Comparison of ENCODE assay signal across 8 mouse cellular contexts in the genomic region with DNA sequence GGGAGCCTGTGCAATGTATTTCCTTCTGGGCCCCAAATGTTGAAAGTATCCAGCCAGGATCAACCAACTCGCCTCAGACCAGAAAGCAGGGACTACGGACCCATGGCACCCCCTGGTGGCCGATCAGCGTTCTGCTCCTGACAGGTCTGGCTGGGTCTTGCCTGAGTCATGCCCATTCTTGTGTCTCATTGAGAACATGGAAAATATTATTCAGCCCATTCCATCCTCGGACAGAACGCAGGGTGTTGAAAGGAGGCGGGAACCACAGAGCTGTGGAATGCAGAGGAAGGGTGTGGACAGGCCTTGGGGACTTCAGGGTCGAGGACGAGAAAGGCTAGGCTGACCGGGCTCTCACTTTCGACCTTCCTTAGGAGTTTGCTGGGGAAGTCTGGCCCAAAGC. TPM values are rescaled to one million over a fixed set of nuclear protein-coding genes. Genes with fewer than 3 reads are reported as not detected.
DNase-seq lines count a peak whose midpoint lies in the region; ATAC-seq lines count a peak whose summit lies in the region.

No protein-coding gene starts in this region.

- ATAC-seq in hindbrain, embryonic 12.5 days (ENCODE audit: low FRiP score), result peak; percentile 54; the same call in 1 of the 2 replicates

- no peaks in the 10 kb centered on the region for H3K9me3 ChIP-seq in hindbrain, embryonic 12.5 days (replicated peaks)

- H3K36me3 ChIP-seq in hindbrain, embryonic 12.5 days, result no peaks in the 10 kb centered on the region

- 0 out of 2 replicates have a peak, but pooled peaks cover 4% of the 10 kb centered on the region for H3K4me1 ChIP-seq in hindbrain, embryonic 12.5 days

- H3K27ac ChIP-seq in hindbrain, embryonic 12.5 days, result no peak overlapping the region

- WGBS in hindbrain, embryonic 12.5 days, result 19% methylated on average over 11 of the region's 11 CpGs

- H3K9ac ChIP-seq in hindbrain, embryonic 12.5 days, result no peak overlapping the region

- H3K4me2 ChIP-seq in hindbrain, embryonic 12.5 days (replicated peaks), result no peak overlapping the region

- peak; percentile 90 for DNase-seq in MN1 (ENCODE audit: low spot score)
- peak; percentile 89 for DNase-seq in cerebellum, adult 9-11 months
- DNase-seq in frontal cortex, postnatal 10 days (ENCODE audit: low spot score in 2 of 2), result peak; percentile 82 to 89
- peak; percentile 94 to 95 for DNase-seq in layer of hippocampus, postnatal 14 days (ENCODE audit: low spot score in 2 of 2)
- peak; percentile 97 for DNase-seq in lung, postnatal 10 days
- DNase-seq in retina, adult 2 months (ENCODE audit: low read depth, low spot score), result peak; percentile 65
- DNase-seq in thymus, postnatal 25 days, result peak; percentile 85

- H3K4me3 ChIP-seq in hindbrain, embryonic 12.5 days, result no peak overlapping the region

- H3K27me3 ChIP-seq in hindbrain, embryonic 12.5 days, result no peaks in the 10 kb centered on the region

RNA-seq across cellular contexts. Expression of gene Zmynd8, which starts 15.5 kb away (rescaled TPM):
- 71.8 and 72.1 TPM in 2 replicates for polyA plus RNA-seq in hindbrain, embryonic 12.5 days (2016; fragmentation: Nextera tagmentation; extraction: Ambion mirVana)
- total RNA-seq in layer of hippocampus, postnatal 14 days (2021), result 100 to 1,000 TPM; 138 to 143 TPM
